Mouse (Mus musculus) megakaryocyte progenitor cell, adult 5-6 weeks (primary cell): ENCODE results near the gene Ddb1. TPM values are rescaled to one million over a fixed set of nuclear protein-coding genes. Genes with fewer than 3 reads are reported as not detected.
"Not testable (repeated sequence)": the region's sequence is repeated elsewhere in the genome, so short reads cannot be mapped to it uniquely, and the experiment has no call there.

Experiments
- ATAC-seq: replicated peaks from 2 replicates; pipeline ENCODE4 v1.8.0; 2016; ENCODE audit warnings: mild to moderate bottlenecking, moderate TSS enrichment, inconsistent platforms; ENCODE audit not compliant: poor library complexity
- total RNA-seq, 2 experiments: library from RNA; stranded (forward) in 1 of 2; stranded (reverse) in 1 of 2; fragments of 157-497, 149-512 nt in 1 of 2; fragments of 200-1000 nt in 1 of 2; gene quantifications; 2 replicates each; pipeline versions ENCODE4 v1.2.3 to v1.2.4; 2015 to 2017

The Ddb1 gene
- total RNA-seq (2015) (102 and 114 TPM in 2 replicates), total RNA-seq (2017) (343 and 424 TPM in 2 replicates)

DNA sequence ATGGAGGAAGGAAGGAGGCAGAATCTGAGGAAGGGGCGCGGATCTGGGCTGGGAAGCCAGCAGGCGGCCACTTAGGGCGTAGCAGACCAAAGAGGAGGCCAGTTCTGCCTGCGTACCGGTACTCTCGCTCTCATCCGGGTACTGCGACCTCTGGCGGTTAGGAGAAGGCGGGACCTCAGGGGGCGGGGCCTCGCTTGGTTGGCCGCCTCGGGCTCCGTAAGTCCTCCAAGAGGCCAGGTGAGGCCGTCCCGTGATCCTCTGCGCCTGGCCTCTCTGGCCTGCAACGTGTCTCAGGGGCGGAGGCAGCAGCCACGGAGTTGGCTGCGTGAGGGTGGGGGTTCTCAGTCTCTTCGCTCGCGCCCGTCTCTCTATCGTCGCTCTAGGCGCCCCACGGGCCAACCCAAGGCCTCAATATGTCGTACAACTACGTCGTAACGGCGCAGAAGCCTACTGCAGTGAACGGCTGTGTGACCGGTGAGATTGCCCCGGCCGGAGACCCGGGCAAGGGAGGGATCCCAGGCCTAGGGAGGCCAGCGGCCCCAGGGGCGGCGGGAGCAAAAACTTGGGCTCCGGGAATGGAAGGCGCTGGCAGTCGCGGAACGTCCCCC is at the start of gene Ddb1, which contains the start of gene Tkfc:
Gene Ddb1 (plus strand): TSS at position 35 of the 608 bp plus-strand sequence.
Gene Tkfc (minus strand): TSS at position 362 of the 608 bp plus-strand sequence.
- peak; percentile 92 for ATAC-seq

DNA sequence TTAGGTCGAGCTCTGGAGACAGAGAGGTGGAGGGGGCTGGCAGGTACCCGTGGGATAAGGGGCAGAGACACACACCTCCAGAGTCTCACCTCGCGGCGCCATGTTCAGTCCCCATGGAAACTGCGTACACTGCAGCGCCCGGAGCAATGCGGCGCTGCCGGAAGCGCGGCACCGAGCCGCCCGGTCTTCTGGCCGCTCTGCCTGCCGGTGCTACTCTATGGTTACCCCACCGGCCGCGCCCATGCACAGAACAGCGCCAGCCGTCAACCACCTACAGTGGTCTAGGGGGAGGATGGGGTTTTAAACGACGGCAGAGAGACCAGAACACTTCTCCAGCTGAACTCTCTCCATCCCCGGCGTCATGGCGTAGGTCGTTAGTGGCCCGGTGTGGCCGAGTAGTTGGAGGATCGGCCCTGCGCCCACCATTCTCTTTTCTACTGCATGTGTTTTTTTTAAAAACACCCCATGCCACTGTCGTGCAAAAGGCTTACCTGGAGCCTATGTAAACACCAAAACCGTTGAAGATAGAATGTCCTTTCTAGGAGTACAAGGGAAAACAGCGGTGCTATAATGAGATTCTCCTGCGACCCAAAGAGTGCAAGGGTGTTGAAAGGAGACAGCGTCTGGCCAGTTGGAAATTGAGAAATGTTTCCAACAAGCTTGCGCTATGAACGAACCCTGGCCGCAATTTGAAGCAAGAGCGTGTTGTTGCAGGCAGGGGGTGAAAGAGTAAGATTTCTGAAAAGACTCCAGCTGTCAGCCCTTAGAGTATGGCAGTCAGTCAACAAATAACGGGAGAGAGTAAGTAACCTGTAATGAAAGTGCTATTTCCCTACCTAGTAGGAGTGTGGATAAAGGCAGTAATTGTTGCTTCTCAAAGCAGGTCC is 49.3 kb upstream of the Ddb1 start, which contains the start of gene Tmem216:
Gene Tmem216 (minus strand): TSS at position 615 of the 887 bp plus-strand sequence.
- peak; percentile 97 for ATAC-seq

DNA sequence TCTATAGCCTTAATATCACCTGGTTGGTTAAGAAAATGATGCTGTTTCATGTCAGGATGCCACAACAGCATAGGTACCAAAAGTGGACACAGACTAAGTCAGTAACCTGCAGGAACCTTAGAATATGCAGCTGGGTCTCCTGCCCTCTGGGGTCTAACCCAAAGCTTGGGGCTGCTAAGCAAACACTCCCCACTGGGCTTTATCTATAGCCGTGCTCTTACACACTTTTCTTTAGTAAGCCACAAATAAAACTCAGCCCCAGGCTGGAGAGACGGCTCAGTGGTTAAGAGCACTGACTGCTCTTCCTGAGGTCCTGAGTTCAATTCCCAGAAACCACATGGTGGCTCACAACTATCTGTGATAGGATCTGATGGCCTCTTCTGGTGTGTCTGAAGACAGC is 48.1 kb upstream of the Ddb1 start:
- ATAC-seq = no peak

DNA sequence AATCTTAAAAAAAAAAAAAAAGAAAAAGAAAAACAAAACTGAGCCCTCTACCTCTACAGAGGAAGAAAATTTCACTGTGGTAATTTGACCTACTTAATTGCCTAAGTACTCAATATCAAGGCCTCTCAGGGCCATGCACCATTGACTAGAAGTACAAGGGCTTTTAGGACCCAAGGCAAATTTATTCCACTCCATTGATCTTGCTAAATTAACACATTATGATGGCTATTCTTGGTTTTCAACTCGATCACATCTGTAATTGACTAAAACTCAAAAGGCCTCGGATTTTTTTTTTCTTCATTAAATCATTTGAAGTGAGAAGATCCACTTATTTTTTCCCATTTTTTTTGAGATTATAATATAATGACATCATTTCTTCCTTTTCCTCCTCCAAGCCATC is 47.7 kb upstream of the Ddb1 start:
- ATAC-seq = no peak

DNA sequence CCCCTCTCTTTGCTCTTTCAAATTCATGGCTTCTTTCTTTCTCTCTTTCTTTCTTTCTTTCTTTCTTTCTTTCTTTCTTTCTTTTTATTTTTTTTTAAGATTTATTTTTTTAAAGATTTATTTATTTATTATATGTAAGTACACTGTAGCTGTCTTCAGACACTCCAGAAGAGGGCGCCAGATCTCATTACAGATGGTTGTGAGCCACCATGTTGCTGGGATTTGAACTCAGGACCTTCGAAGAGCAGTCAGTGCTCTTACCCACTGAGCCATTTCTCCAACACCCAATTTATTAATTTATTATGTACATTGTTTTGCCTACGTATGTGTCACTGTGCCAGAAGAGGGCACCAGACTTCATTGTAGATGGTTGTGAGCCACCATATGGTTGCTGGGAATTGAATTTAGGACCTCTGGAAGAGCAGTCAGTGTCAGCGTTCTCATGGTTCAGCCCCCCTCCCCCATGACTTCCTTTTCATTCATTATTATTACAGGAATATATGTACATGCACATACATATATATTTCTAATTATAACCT is 47.2 kb upstream of the Ddb1 start:
- ATAC-seq = not testable (repeated sequence)

DNA sequence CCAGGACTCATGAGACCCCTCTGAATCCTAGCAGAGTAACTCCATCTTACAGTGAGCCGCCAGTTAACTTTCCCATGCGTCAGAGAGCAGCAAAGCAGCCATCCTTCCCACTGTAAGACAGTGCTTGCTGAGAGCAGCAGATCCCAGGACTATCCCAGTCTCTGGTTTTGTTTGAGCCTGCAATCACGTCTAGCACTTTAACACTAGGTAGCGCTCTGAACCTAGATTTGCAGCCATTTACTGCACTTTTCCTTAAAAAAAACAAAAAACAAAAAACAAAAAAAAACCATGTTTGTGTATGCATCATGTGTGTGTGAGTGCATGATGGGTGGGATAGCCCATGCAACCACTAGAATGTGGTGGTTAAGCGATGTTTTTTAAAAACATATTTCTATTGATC is 45.0 kb upstream of the Ddb1 start:
- ATAC-seq = no peak

DNA sequence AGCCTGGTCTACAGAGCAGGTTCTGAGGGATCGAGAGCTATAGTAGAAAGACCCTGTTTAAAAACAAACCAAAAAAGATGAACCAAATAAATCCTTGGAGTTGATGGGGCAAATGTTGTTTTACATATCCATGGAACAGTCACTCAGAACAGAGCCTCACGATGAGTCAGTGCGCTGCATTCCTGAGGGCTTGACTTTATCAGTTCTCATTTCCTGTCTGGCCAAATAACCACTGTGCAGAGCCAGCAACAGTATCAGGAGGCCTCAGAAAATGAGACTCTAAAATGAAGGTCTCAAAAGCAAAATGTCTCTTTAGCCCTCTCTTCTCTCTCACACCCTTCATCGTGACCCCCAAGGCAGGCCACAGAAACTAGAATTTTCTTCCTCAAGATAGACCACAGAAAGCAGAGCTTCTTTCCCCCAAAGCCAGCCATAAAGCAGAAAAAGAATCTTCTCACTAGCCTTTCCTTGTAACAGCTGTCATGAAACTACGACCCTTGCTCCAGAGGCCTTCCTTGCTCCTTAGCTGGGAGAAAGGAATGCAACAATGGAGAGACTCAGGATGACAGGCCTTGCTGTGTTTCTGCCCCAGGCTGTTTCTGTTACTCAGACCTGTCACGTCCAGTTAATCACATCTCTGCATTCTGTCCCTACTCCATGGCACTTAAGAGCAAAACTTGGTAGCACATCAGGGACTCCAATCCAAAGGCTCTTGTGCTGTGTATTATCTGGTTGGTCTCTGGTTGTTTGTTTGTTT is 43.4 kb upstream of the Ddb1 start:
- no peak for ATAC-seq

DNA sequence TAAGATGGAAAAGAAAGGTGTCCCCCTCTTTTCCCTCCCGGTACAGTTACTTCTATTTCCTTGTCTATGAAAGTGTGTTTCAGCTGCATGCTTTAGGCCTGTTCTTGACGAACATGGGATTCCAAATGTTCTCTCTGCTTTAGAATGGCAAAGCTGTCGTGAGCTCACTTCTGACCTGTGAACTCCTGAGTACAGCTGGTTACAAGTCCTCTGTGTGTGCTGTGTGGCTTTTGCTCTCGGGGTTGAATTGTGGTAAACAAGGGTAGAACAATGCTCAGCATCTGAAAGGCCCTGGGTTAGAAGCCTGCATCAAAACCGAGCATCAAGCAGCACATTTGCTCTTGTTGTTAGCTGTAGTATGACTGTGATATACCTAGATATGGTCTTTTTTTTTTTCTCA is 42.8 kb upstream of the Ddb1 start:
- ATAC-seq = no peak

DNA sequence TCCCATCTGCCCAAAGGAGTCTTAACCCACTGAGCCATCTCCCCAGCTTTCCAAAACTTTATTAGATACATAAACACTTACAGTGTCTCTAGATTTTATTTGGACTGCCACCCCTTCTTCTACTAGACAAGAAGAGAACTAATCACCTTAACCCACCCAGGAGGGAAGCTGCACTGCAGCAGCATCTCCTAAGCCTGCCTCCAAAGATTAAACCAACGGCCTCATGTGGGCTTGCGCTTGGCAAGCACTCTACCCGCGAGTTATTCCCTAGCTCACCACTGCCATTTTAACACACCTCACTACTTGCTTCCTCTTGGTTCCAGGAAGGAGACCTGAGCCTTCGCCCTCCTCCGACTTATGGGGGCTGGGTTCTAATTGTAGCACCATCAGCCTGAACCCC is 40.8 kb upstream of the Ddb1 start:
- ATAC-seq = peak; percentile 73

DNA sequence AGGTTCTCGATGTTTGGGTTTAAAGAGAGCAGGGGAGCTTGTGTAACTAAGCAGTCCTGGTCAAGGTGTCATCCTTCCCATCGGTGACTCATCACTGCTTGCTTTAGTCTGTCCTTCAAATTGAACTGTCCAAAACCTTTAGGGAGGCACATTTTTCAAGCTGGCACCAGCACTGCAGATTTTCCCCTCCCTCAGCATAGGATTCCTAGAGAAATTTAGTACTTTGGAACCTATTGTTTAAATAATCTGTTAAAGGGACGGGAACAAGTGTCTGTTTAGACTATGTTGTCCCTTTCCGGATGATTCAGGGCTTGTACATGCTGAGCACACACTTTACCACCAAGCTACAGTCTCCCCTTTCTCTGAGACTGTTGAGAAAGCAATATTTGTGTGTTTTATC is 39.9 kb upstream of the Ddb1 start:
- no peak for ATAC-seq

DNA sequence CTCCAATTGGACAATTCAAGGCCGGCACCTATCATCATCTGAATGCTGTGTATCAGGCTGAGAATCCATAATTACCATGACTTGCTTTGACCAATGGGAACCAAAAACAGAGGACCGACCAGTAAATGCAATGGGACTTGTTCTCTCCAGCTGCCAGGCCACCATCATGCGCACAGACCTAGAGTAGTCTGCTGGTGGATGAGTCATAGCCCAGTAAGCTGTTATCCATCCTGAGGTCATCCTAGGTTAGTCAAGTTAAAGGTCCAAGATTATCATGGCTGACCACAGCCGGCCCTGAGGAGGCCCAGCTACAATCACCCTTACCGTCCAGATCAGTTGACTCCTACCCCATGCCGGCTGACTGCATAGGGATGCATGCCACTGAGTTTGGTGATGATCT is 35.5 kb upstream of the Ddb1 start:
- no peak for ATAC-seq

DNA sequence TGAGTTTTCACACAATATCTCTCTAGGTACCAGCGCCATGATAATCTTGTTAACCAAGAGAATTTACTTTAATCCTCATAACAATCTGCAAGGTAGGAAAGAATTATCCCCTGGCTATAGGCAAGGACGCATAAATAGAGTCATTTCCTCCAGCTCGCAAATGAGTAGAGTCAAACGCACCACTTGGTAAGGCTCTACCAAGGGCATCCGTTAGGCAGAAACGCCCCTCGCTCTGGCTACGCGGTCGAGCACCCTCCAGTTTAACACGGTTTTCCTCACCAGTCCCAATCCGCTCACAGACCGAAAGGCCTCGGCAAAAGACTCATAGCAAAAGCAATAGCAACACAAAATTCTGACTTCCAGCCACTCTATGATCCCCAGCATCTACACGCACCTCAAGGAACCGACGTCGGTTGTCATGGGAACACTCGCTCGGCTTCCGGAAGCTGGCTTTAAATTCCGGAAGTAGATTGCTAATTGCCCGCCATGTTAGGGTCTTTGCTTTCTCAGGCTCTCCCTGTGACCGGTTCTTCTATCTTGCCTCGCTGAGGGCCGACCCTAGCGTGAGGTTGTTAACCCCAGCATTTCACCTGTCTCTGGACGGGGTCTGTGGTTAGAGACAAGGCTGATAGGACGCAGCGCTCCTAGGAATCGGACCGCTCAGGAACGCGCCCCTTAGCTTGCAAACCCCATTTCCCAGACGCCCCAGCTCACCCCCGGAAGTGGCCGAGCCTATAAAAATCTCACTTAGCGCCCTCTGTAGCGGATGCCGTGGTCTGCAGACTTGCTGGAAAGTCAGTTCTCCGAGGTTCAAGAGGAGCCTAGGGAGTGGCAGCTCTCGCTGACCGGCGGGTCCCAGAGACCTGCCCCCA is 28.2 kb upstream of the Ddb1 start, which contains the start of the genes Cyb561a3 and Tmem138:
Gene Cyb561a3 (plus strand): TSS at position 483 of the 872 bp plus-strand sequence.
Gene Tmem138 (minus strand): TSS at position 673 of the 872 bp plus-strand sequence.
- ATAC-seq = peak; percentile 91

DNA sequence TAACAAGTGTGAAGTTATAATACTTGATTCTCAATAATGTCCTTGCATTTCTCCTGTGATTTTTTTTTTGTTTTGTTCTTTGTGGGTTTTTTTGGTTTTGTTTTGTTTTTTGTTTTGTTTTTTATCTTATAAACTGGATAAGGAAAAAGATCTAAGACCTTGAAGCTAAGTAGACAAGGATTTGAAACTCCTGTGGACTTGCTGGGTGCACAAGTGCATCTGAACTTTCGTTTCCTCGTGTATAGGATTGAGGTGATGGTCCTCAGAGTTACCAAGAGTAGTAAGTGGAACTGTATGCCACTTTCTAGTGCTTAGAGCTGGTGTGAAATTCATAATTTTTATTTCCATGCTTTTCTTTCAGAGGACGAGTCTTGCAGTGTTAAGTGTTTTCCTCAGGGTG is 25.0 kb upstream of the Ddb1 start:
- no peak for ATAC-seq

DNA sequence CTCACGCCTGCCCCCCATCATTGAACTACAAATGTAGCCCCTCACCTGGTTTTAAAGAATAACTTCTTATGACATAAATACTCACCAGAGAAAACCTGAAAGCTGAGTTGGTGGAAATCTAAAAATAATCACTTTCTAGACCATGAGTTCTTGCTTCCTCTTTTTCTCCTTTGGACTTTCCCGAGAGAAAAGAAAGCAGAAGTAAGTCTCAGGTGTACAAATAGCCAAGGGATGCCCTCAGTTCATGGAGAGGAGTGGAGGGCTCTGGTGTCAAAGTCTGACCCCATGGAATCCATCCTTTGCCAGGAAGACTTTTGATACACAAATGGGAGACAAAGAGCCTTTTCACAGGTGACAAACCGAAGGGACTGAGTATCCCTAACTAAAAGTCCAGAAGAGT is 24.4 kb upstream of the Ddb1 start:
- no peak; the same call in 1 of the 2 replicates for ATAC-seq

DNA sequence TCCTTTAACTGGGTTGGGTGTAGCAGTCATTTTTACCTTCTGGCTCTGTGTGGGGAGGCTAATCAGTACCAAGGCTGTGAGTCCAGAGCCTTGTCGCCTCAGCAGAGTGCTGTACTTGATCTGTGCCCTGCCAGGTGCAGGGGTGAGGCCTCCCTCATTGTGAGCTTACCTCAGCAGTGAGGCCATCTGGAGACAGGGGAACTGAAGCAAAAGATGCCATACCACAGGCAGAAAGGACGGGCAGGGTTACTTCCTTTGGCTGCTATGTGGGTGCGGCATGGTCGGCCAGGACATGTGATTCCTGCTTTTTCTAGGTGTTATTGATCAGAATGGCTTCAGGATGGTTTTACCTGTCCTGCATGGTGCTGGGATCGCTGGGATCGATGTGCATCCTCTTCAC is 23.1 kb upstream of the Ddb1 start:
- no peak; the same call in 1 of the 2 replicates for ATAC-seq

DNA sequence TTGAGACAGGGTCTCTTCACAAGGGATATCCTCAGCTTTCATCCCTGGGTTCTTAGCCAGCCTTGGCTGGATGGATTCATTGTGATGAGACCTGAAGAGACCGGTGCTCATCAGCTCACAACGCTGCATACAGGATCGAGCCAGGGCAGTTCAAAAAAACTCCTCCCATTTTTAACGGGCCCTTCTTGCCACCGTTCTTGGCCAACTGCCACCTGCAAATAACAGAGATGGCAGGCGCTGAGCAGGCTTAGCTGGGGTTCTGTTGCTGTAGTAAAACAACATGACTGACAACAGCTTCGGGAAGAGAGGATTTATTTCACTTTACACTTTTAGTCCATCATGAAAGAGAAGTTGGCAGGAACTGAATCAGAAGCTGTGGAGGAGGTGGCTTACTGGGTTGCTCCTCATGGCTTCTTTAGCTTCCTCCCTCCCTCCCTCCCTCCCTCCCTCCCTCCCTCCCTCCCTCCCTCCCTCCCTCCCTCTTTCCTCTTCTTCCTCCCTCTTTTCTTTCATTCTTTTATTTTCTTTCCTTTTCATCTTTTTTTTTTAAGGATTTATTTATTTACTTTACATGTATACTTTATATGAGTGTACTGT is 21.5 kb upstream of the Ddb1 start:
- ATAC-seq = peak; percentile 53

DNA sequence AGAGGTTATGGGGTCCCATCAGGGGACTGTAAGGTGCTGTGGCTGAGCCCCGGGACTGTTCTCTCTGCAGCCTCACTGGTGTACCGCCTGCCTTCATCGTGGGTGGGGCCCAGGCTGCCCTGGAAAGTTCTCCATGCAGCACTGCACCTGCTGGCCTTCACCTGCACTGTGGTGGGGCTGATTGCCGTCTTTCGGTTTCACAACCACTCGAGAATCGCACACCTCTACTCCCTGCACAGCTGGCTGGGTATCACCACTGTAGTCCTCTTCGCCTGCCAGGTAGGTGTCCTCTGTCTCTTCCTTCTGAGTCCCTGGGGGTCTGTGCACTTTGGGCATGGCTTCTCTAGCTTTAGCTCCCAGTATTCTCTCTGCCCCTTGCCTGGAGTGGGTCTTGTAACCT is 20.0 kb upstream of the Ddb1 start:
- no peak for ATAC-seq

DNA sequence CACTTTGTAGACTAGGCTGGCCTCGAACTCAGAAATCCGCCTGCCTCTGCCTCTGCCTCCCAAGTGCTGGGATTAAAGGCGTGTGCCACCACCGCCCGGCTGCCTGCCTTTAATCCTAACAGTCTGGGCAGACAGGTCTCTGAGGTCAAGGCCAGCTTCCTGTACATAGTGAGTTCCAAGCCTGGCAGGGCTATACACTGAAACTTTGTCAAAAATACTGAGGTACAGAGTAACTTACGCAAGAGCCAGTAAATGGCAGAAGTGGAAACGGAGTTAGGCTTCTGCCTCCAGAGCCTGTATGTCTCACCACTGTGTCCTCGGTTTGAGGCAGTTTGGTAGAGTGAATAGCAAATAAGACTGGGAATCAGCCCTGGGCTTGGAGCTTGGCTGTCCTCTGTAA is 17.9 kb upstream of the Ddb1 start:
- ATAC-seq = peak; percentile 54

DNA sequence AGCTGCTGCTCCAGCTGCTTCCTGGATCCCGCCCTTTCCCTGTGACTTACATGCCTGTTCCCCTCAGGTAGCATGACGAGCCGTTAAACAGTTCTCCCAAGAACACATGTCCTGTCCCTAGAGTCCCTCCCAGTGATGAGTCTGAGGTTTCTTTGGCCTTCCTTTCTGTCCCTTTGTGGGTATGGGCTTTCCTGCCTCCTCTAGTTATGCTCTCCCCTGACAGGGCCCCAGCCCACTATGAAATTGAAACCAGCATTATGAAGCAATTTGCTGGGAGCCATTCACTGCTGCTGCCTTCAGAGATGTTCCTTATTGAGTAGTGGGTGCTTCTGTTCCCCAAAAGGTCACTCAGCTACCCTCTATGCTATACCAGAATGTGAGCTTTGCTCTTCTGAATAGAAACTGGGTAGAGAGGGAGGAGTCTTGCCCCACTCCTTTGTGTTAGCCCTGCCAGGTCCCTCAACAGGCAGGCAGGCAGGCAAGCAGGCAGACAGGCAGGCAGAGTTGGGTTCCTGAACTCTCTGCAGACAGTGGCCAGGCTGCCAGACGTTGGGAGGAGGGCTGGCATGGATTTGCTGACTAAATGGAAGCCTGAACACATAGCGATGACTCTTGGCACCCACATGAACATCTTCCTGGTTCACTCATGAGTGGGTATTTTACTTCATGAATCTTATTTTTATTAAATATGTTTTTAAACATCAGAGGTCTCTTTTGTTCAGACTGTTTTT is 15.8 kb upstream of the Ddb1 start:
- peak; percentile 87 for ATAC-seq
